Mouse (Mus musculus): ENCODE data around the gene Msh5. TPM values are rescaled to one million over a fixed set of nuclear protein-coding genes. Genes with fewer than 3 reads are reported as not detected.

The Msh5 gene
- polyA plus RNA-seq (2017; shearing (Covaris generic)): 1.2 TPM

GRCm38 (mm10) chr17:35046681-35047455 lies at the start of gene Msh5:
Gene Msh5 (minus strand): TSS chr17:35046745.

GRCm38 (mm10) chr17:35088825-35089644 lies 42.5 kb upstream of the Msh5 start, which contains the start of gene Abhd16a:
Gene Abhd16a (plus strand): TSS chr17:35089263.

GRCm38 (mm10) chr17:35085208-35085865 lies 38.8 kb upstream of the Msh5 start, which contains the start of gene Ly6g6f:
Gene Ly6g6f (minus strand): TSS chr17:35085610.

GRCm38 (mm10) chr17:35077786-35078233 lies 31.3 kb upstream of the Msh5 start, which contains the start of gene Ly6g6d:
Gene Ly6g6d (minus strand): TSS chr17:35078065.

GRCm38 (mm10) chr17:35076507-35077176 lies 30.1 kb upstream of the Msh5 start, which contains the start of gene Ly6g6e:
Gene Ly6g6e (plus strand): TSS chr17:35076902.

GRCm38 (mm10) chr17:35066084-35066483 lies 19.5 kb upstream of the Msh5 start, which contains the start of gene Mpig6b:
Gene Mpig6b (minus strand): TSS chr17:35066184.

GRCm38 (mm10) chr17:35064951-35065947 lies 18.7 kb upstream of the Msh5 start, which contains the start of gene Ly6g6c:
Gene Ly6g6c (plus strand): TSS chr17:35065388.

GRCm38 (mm10) chr17:35058911-35059892 lies 12.7 kb upstream of the Msh5 start, which contains the start of gene Ddah2:
Gene Ddah2 (plus strand): TSS chr17:35059035.

GRCm38 (mm10) chr17:35049561-35050016 lies 3.0 kb upstream of the Msh5 start, which contains the start of gene Clic1:
Gene Clic1 (plus strand): TSS chr17:35049966.

GRCm38 (mm10) chr17:35027277-35028068 lies 19.1 kb downstream of the Msh5 start, which contains the start of gene Sapcd1:
Gene Sapcd1 (minus strand): TSS chr17:35028016.

GRCm38 (mm10) chr17:35016376-35016775 lies 30.2 kb downstream of the Msh5 start, which contains the start of gene Vwa7:
Gene Vwa7 (plus strand): TSS chr17:35016579.

GRCm38 (mm10) chr17:35000717-35001451 lies 45.7 kb downstream of the Msh5 start, which contains the start of gene Vars:
Gene Vars (plus strand): TSS chr17:35000987.

GRCm38 (mm10) chr17:34981690-34982180 lies 64.8 kb downstream of the Msh5 start, which contains the start of gene Lsm2:
Gene Lsm2 (plus strand): TSS chr17:34981862.

Measured in CD4-positive, CD25-positive, alpha-beta regulatory T cell (primary cell).